Mouse (Mus musculus): ENCODE measurements at regions not wholly inside any gene's neighbourhood (a gene's known extent, or its start where the extent isn't known, plus 50 kb on each side); places are given as distances from the start of the nearest gene placed in this dataset.

- H3K27me3 ChIP-seq (replicated peaks; ENCODE audit: control insufficient read depth, insufficient read depth, low read length) = no peaks in the 10 kb centered on the region
- no peak overlapping the region for H3K4me3 ChIP-seq (replicated peaks; ENCODE audit: low read length)
- no peaks in the 10 kb centered on the region for H3K4me1 ChIP-seq (replicated peaks; ENCODE audit: control insufficient read depth, insufficient read depth, low read length)
- H3K4me2 ChIP-seq (ENCODE audit: low read length) = no peak overlapping the region
- no peak overlapping the region for H3K27ac ChIP-seq (ENCODE audit: low read length)
- H3K36me3 ChIP-seq (ENCODE audit: control insufficient read depth, insufficient read depth) = no peaks in the 10 kb centered on the region
- H3K9me3 ChIP-seq (ENCODE audit: control insufficient read depth, low read length) = no peaks in the 10 kb centered on the region
- no peak for ATAC-seq
- WGBS = 7% methylated on average over 3 of the region's 3 CpGs
- H3K9ac ChIP-seq (replicated peaks; ENCODE audit: low read depth, low read length) = no peak overlapping the region
Measured at GRCm38 (mm10) chr2:147789268-147789667, 257.5 kb downstream of the Foxa2 start.

GRCm38 (mm10) chr2:147788001-147788400 lies 258.8 kb downstream of the Foxa2 start:
- no peak overlapping the region for H3K9ac ChIP-seq (replicated peaks; ENCODE audit: low read depth, low read length)
- no peaks in the 10 kb centered on the region for H3K9me3 ChIP-seq (ENCODE audit: control insufficient read depth, low read length)
- no peaks in the 10 kb centered on the region for H3K4me1 ChIP-seq (replicated peaks; ENCODE audit: control insufficient read depth, insufficient read depth, low read length)
- no peaks in the 10 kb centered on the region for H3K36me3 ChIP-seq (ENCODE audit: control insufficient read depth, insufficient read depth)
- WGBS = 75% methylated on average over 3 of the region's 3 CpGs
- ATAC-seq = no peak
- no peak overlapping the region for H3K27ac ChIP-seq (ENCODE audit: low read length)
- no peak overlapping the region for H3K4me2 ChIP-seq (ENCODE audit: low read length)
- H3K27me3 ChIP-seq (replicated peaks; ENCODE audit: control insufficient read depth, insufficient read depth, low read length) = no peaks in the 10 kb centered on the region
- no peak overlapping the region for H3K4me3 ChIP-seq (replicated peaks; ENCODE audit: low read length)

- no peaks in the 10 kb centered on the region for H3K27me3 ChIP-seq (replicated peaks; ENCODE audit: control insufficient read depth, insufficient read depth, low read length)
- no peak overlapping the region for H3K27ac ChIP-seq (ENCODE audit: low read length)
- no peaks in the 10 kb centered on the region for H3K4me1 ChIP-seq (replicated peaks; ENCODE audit: control insufficient read depth, insufficient read depth, low read length)
- H3K9me3 ChIP-seq (ENCODE audit: control insufficient read depth, low read length) = no peaks in the 10 kb centered on the region
- H3K4me3 ChIP-seq (replicated peaks; ENCODE audit: low read length) = no peak overlapping the region
- 90% methylated on average over 2 of the region's 2 CpGs for WGBS
- no peaks in the 10 kb centered on the region for H3K36me3 ChIP-seq (ENCODE audit: control insufficient read depth, insufficient read depth)
- H3K9ac ChIP-seq (replicated peaks; ENCODE audit: low read depth, low read length) = no peak overlapping the region
- H3K4me2 ChIP-seq (ENCODE audit: low read length) = no peak overlapping the region
- ATAC-seq = no peak
Measured at GRCm38 (mm10) chr2:147782496-147782895, 264.3 kb downstream of the Foxa2 start.

GRCm38 (mm10) chr2:147776316-147776715 lies 270.5 kb downstream of the Foxa2 start:
- Histone ChIP-seq H3K27ac (ENCODE audit: low read length) (no peak overlapping the region), H3K27me3 (replicated peaks; ENCODE audit: control insufficient read depth, insufficient read depth, low read length) (no peaks in the 10 kb centered on the region)
- 39% methylated on average over 2 of the region's 2 CpGs for WGBS

GRCm38 (mm10) chr2:147772579-147772978 lies 274.2 kb downstream of the Foxa2 start:
- Histone ChIP-seq H3K9me3 (ENCODE audit: control insufficient read depth, low read length) (no peaks in the 10 kb centered on the region), H3K9ac (replicated peaks; ENCODE audit: low read depth, low read length) (no peak overlapping the region), H3K4me2 (ENCODE audit: low read length) (no peak overlapping the region), H3K4me1 (replicated peaks; ENCODE audit: control insufficient read depth, insufficient read depth, low read length) (no peaks in the 10 kb centered on the region), H3K27ac (ENCODE audit: low read length) (no peak overlapping the region), H3K4me3 (replicated peaks; ENCODE audit: low read length) (no peak overlapping the region), H3K27me3 (replicated peaks; ENCODE audit: control insufficient read depth, insufficient read depth, low read length) (no peaks in the 10 kb centered on the region), H3K36me3 (ENCODE audit: control insufficient read depth, insufficient read depth) (no peaks in the 10 kb centered on the region)
- 39% methylated on average over 1 of the region's 1 CpGs for WGBS
- ATAC-seq = peak; percentile 59

More at GRCm38 (mm10) chr2:147776316-147776715, 270.5 kb downstream of the Foxa2 start:
- no peaks in the 10 kb centered on the region for H3K4me1 ChIP-seq (replicated peaks; ENCODE audit: control insufficient read depth, insufficient read depth, low read length)
- H3K4me3 ChIP-seq (replicated peaks; ENCODE audit: low read length) = no peak overlapping the region
- no peaks in the 10 kb centered on the region for H3K9me3 ChIP-seq (ENCODE audit: control insufficient read depth, low read length)
- no peak overlapping the region for H3K9ac ChIP-seq (replicated peaks; ENCODE audit: low read depth, low read length)
- no peak for ATAC-seq
- H3K4me2 ChIP-seq (ENCODE audit: low read length) = no peak overlapping the region
- no peaks in the 10 kb centered on the region for H3K36me3 ChIP-seq (ENCODE audit: control insufficient read depth, insufficient read depth)

- Histone ChIP-seq H3K36me3 (ENCODE audit: control insufficient read depth, insufficient read depth) (no peaks in the 10 kb centered on the region), H3K4me2 (ENCODE audit: low read length) (no peak overlapping the region), H3K9ac (replicated peaks; ENCODE audit: low read depth, low read length) (no peak overlapping the region), H3K27ac (ENCODE audit: low read length) (no peak overlapping the region), H3K4me1 (replicated peaks; ENCODE audit: control insufficient read depth, insufficient read depth, low read length) (no peaks in the 10 kb centered on the region), H3K27me3 (replicated peaks; ENCODE audit: control insufficient read depth, insufficient read depth, low read length) (no peaks in the 10 kb centered on the region), H3K4me3 (replicated peaks; ENCODE audit: low read length) (no peak overlapping the region), H3K9me3 (ENCODE audit: control insufficient read depth, low read length) (no peaks in the 10 kb centered on the region)
- ATAC-seq = peak; percentile 27; the same call in 1 of the 2 replicates
- WGBS = 69% methylated on average over 2 of the region's 2 CpGs
Measured at GRCm38 (mm10) chr2:147753089-147753488, 293.7 kb downstream of the Foxa2 start.

GRCm38 (mm10) chr2:147751831-147752230 lies 294.9 kb downstream of the Foxa2 start:
- Histone ChIP-seq H3K36me3 (ENCODE audit: control insufficient read depth, insufficient read depth) (no peaks in the 10 kb centered on the region), H3K27ac (ENCODE audit: low read length) (peak overlapping the region; percentile 53; the same call in 1 of the 2 replicates), H3K4me2 (ENCODE audit: low read length) (no peak overlapping the region), H3K27me3 (replicated peaks; ENCODE audit: control insufficient read depth, insufficient read depth, low read length) (no peaks in the 10 kb centered on the region), H3K9me3 (ENCODE audit: control insufficient read depth, low read length) (no peaks in the 10 kb centered on the region), H3K4me3 (replicated peaks; ENCODE audit: low read length) (no peak overlapping the region), H3K4me1 (replicated peaks; ENCODE audit: control insufficient read depth, insufficient read depth, low read length) (no peaks in the 10 kb centered on the region), H3K9ac (replicated peaks; ENCODE audit: low read depth, low read length) (no peak overlapping the region)
- peak; percentile 79 for ATAC-seq
- WGBS = 74% methylated on average over 3 of the region's 3 CpGs

GRCm38 (mm10) chr2:147748006-147748405 lies 298.8 kb downstream of the Foxa2 start:
- Histone ChIP-seq H3K27me3 (replicated peaks; ENCODE audit: control insufficient read depth, insufficient read depth, low read length) (no peaks in the 10 kb centered on the region), H3K36me3 (ENCODE audit: control insufficient read depth, insufficient read depth) (no peaks in the 10 kb centered on the region), H3K4me3 (replicated peaks; ENCODE audit: low read length) (no peak overlapping the region), H3K4me1 (replicated peaks; ENCODE audit: control insufficient read depth, insufficient read depth, low read length) (no peaks in the 10 kb centered on the region), H3K9ac (replicated peaks; ENCODE audit: low read depth, low read length) (no peak overlapping the region), H3K4me2 (ENCODE audit: low read length) (no peak overlapping the region), H3K27ac (ENCODE audit: low read length) (no peak overlapping the region), H3K9me3 (ENCODE audit: control insufficient read depth, low read length) (no peaks in the 10 kb centered on the region)
- no peak for ATAC-seq
- WGBS = 36% methylated on average over 4 of the region's 4 CpGs

- WGBS = 85% methylated on average over 2 of the region's 2 CpGs
- no peak overlapping the region for H3K9ac ChIP-seq (replicated peaks; ENCODE audit: low read depth, low read length)
- H3K27me3 ChIP-seq (replicated peaks; ENCODE audit: control insufficient read depth, insufficient read depth, low read length) = no peaks in the 10 kb centered on the region
- no peaks in the 10 kb centered on the region for H3K9me3 ChIP-seq (ENCODE audit: control insufficient read depth, low read length)
- H3K4me2 ChIP-seq (ENCODE audit: low read length) = no peak overlapping the region
- no peak overlapping the region for H3K27ac ChIP-seq (ENCODE audit: low read length)
- no peak for ATAC-seq
- no peaks in the 10 kb centered on the region for H3K4me1 ChIP-seq (replicated peaks; ENCODE audit: control insufficient read depth, insufficient read depth, low read length)
- no peak overlapping the region for H3K4me3 ChIP-seq (replicated peaks; ENCODE audit: low read length)
- H3K36me3 ChIP-seq (ENCODE audit: control insufficient read depth, insufficient read depth) = no peaks in the 10 kb centered on the region
Measured at GRCm38 (mm10) chr2:147743908-147744307, 302.9 kb downstream of the Foxa2 start.

GRCm38 (mm10) chr2:147738307-147738872 lies 308.4 kb downstream of the Foxa2 start:
- no peak overlapping the region for H3K9ac ChIP-seq (replicated peaks; ENCODE audit: low read depth, low read length)
- no peak overlapping the region for H3K27ac ChIP-seq (ENCODE audit: low read length)
- H3K4me3 ChIP-seq (replicated peaks; ENCODE audit: low read length) = no peak overlapping the region
- ATAC-seq = peak; percentile 58; the same call in 1 of the 2 replicates
- no peaks in the 10 kb centered on the region for H3K27me3 ChIP-seq (replicated peaks; ENCODE audit: control insufficient read depth, insufficient read depth, low read length)
- no peak overlapping the region for H3K4me2 ChIP-seq (ENCODE audit: low read length)
- H3K4me1 ChIP-seq (replicated peaks; ENCODE audit: control insufficient read depth, insufficient read depth, low read length) = no peaks in the 10 kb centered on the region
- no peaks in the 10 kb centered on the region for H3K36me3 ChIP-seq (ENCODE audit: control insufficient read depth, insufficient read depth)
- WGBS = 39% methylated on average over 10 of the region's 10 CpGs
- no peaks in the 10 kb centered on the region for H3K9me3 ChIP-seq (ENCODE audit: control insufficient read depth, low read length)

Measured in forebrain, embryonic 16.5 days (tissue).